Mouse (Mus musculus) WW6 (cell line): ENCODE results near the gene Cfap74.
A peak's percentile ranks its signal among the peaks of the same experiment; 100 is the strongest.

Source experiments
- DNase-seq: peaks from one replicate; pipeline ENCODE4 v3.0.0-alpha.2; 2013; ENCODE audit warnings: low read depth, low spot score

Cfap74 gene

GRCm38 (mm10) chr4:155409058-155409776 is at the start of gene Cfap74:
Cfap74 (plus strand) TSS chr4:155409190.
- peak; percentile 58 for DNase-seq

GRCm38 (mm10) chr4:155359560-155360464 is 49.2 kb upstream of the Cfap74 start:
- no peak for DNase-seq

- DNase-seq, result no peak
Observed at GRCm38 (mm10) chr4:155360856-155361255, 48.1 kb upstream of the Cfap74 start.

GRCm38 (mm10) chr4:155361303-155361791 is 47.6 kb upstream of the Cfap74 start, which contains the start of gene Prkcz:
Prkcz (minus strand) TSS chr4:155361361.
- peak; percentile 91 for DNase-seq

- DNase-seq, result no peak
Observed at GRCm38 (mm10) chr4:155362443-155362842, 46.5 kb upstream of the Cfap74 start.

GRCm38 (mm10) chr4:155366784-155367183 is 42.2 kb upstream of the Cfap74 start:
- no peak for DNase-seq

DNA sequence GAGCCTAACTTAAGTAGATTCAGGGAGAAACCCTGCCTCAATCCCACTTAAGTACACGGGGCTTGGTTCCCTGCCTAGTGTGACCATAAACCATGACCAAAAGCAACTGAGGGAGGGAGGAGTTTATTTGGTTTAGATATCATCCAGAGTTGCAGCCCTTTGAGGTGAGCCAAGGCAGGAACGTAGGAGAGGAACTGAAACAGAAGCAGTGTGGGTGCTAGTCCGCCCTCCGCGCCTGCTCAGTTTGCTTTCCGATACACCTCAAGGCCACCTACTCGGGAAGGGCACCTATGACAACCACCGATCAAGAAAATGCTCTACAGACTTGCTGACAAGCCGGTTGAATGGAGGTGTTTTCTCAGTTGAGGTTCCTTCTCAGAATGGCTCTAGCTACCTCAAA is 41.3 kb upstream of the Cfap74 start:
- no peak for DNase-seq

- no peak for DNase-seq
Observed at GRCm38 (mm10) chr4:155368684-155369083, 40.3 kb upstream of the Cfap74 start.

- DNase-seq, result no peak
Observed at GRCm38 (mm10) chr4:155370737-155371715, 38.0 kb upstream of the Cfap74 start.

- no peak for DNase-seq
Observed at GRCm38 (mm10) chr4:155371797-155372735, 36.9 kb upstream of the Cfap74 start.

GRCm38 (mm10) chr4:155381974-155382373 is 27.0 kb upstream of the Cfap74 start:
- DNase-seq, result no peak

DNA sequence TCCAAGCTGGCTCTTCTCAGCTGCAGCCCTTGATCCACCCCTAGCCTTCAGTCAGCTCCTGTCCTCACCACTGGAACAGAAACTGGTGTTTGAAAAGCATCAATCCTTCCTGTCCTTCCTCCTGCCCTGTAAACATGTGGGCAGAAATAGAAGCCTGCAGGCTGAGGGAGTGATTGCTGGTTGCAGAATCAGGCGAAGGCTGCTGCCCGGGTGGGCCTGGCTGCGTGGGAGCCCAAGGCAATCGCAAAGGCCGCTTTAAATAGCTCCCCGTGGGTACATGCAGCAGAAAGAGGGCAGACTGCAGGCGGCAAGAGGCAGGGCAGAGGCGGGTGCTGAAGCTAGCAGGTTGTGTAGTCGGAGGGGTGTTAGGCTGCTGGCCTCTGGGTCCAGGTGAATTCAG is 26.2 kb upstream of the Cfap74 start:
- no peak for DNase-seq

- no peak for DNase-seq
Observed at GRCm38 (mm10) chr4:155383326-155383725, 25.7 kb upstream of the Cfap74 start.

- no peak for DNase-seq
Observed at GRCm38 (mm10) chr4:155387166-155387565, 21.8 kb upstream of the Cfap74 start.

DNA sequence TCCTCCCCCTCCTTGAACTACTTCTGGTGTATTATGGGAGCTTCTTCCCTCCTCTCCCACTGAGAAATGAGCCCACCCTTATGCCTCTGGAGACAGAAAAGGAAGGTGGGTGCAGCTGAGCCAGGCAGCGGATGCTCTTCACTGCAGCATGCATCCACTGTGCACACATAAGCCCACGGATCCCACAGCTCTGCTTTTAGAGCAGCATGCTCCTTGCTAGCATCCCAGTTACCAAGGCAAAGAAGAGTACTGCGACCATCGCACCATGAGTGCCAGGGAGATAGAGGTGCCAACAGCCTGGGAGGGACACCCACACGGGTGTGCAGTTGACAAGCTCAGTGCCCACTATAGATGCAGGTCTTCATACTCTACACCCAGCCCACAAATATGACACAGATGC is 13.5 kb upstream of the Cfap74 start:
- DNase-seq, result no peak

GRCm38 (mm10) chr4:155396751-155397150 is 12.2 kb upstream of the Cfap74 start:
- DNase-seq, result no peak

DNA sequence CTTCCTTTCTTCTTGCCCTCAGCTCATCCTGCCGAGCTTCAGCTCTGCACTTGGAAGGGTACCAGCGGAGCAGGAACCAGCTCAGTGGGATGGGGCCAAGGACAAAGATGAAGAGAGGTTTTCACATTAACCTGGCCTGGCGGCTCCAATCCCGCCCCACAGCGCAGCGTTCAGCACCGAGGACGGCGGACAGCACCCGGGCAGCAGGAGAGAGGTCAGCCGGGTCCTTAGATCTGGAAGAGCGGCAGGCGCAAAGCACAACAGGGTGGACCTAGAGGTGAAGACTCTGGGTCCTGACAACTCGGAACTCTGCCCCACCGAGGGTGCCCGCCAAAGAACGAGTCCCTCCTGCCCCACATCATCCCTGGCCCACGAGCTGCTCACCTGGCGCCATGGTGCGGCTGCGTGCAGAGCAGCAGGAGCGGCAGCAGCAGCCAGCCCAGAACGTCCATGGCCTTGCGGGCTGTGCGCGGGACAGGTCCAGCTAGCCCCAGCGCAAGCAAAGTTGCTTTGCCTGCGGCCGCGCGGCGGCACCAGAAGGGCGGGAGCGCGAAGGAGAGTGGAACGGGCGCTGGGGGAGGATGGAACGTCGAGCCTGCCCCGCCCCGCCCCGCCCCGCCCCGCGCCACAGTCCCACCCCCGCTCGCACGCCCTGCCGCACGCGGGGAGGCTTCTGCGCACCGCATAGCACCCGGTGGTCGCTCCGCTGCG is 11.3 kb upstream of the Cfap74 start, which contains the start of gene Gabrd:
Gabrd (minus strand) TSS at position 602 of the 711 bp plus-strand sequence.
- no peak for DNase-seq

DNA sequence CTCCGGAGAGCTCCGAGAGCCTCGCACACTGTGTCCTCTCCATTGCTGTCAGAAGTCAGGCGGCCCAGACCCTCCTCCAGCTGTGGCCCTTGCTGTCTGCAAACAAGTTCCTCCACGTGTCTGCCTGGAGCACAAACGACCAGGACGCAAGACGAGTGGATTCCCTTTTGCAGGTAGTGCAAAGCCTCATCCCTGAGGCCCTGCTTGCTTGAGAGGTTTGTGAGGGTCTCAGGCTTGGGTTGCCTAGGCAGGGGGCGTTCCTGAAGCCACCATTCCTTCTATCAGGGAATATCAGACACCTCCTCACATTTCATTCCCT is 10.8 kb upstream of the Cfap74 start:
- DNase-seq, result no peak

- no peak for DNase-seq
Observed at GRCm38 (mm10) chr4:155401121-155401520, 7.9 kb upstream of the Cfap74 start.

- no peak for DNase-seq
Observed at GRCm38 (mm10) chr4:155402489-155402888, 6.5 kb upstream of the Cfap74 start.
